Mouse (Mus musculus) heart, embryonic 14.5 days (tissue): ENCODE measurements at regions not wholly inside any gene's neighbourhood (a gene's known extent, or its start where the extent isn't known, plus 50 kb on each side); places are given as distances from the start of the nearest gene placed in this dataset.

Experiments
- ATAC-seq: fragments of 200-750 bp; cut with Nextera tagmentation; 2 replicates; pipeline ENCODE4 v1.8.0; 2017; ENCODE audit warnings: low read depth, moderate TSS enrichment; ENCODE audit not compliant: insufficient number of reproducible peaks, insufficient read depth, low FRiP score
- H3K27ac ChIP-seq, 2 experiments: fragments of 200-500 bp in 1 of 2; fragments of 300-500 bp in 1 of 2; sonication (generic) in 1 of 2; replicated peaks in 1 of 2; 2 replicates each; pipeline ENCODE4 v1.5.1; 2012 to 2014; ENCODE audit warnings: low read depth in 2 of 2, low read length in 2 of 2, control low read depth in 1 of 2, mild to moderate bottlenecking in 1 of 2, mixed read lengths in 1 of 2; ENCODE audit not compliant: control insufficient read depth in 1 of 2, insufficient read depth in 1 of 2
- H3K27me3 ChIP-seq: fragments of 300-500 bp; sonication (generic); 2 replicates; pipeline ENCODE4 v1.6.1; 2014; ENCODE audit warnings: mild to moderate bottlenecking, low read length, control low read depth; ENCODE audit not compliant: control insufficient read depth, insufficient read depth
- H3K36me3 ChIP-seq: fragments of 300-500 bp; sonication (generic); 2 replicates; pipeline ENCODE4 v1.6.1; 2014; ENCODE audit warnings: mild to moderate bottlenecking, control low read depth, low read length, mixed read lengths; ENCODE audit not compliant: control insufficient read depth, insufficient read depth
- H3K4me1 ChIP-seq, 2 experiments: fragments of 200-500 bp in 1 of 2; fragments of 300-500 bp in 1 of 2; sonication (generic) in 1 of 2; 2 replicates each; pipeline ENCODE4 v1.6.1; 2012 to 2014; ENCODE audit warnings: low read length in 2 of 2, control low read depth in 1 of 2, mixed read lengths in 1 of 2; ENCODE audit not compliant: control insufficient read depth in 2 of 2, insufficient read depth in 2 of 2
- H3K4me2 ChIP-seq: fragments of 300-500 bp; sonication (generic); 2 replicates; pipeline ENCODE4 v1.6.1; 2014; ENCODE audit warnings: mild to moderate bottlenecking, low read length
- H3K4me3 ChIP-seq, 2 experiments: fragments of 200-500 bp in 1 of 2; fragments of 300-500 bp in 1 of 2; sonication (generic) in 1 of 2; 2 replicates each; pipeline ENCODE4 v1.5.1; 2012 to 2014; ENCODE audit warnings: low read length in 2 of 2, mild to moderate bottlenecking in 2 of 2, control low read depth in 1 of 2, low read depth in 1 of 2, moderate library complexity in 1 of 2; ENCODE audit not compliant: control insufficient read depth in 1 of 2, insufficient read depth in 1 of 2
- H3K9ac ChIP-seq: fragments of 300-500 bp; sonication (generic); 2 replicates; pipeline ENCODE4 v1.6.1; 2014; ENCODE audit warnings: mild to moderate bottlenecking, low read length
- H3K9me3 ChIP-seq: fragments of 300-500 bp; sonication (generic); 2 replicates; pipeline ENCODE4 v1.6.1; 2016; ENCODE audit warnings: low read length, control low read depth; ENCODE audit not compliant: control insufficient read depth
- WGBS: fragments of 180-500 bp; shearing (Covaris S2); extraction: QIAGEN DNeasy Blood & Tissue Kit; methylation state at CpG from one replicate; pipeline ENCODE4 v1.1.7; 2014; 5-methylcytosine and 5-hydroxymethylcytosine counted together

DNA sequence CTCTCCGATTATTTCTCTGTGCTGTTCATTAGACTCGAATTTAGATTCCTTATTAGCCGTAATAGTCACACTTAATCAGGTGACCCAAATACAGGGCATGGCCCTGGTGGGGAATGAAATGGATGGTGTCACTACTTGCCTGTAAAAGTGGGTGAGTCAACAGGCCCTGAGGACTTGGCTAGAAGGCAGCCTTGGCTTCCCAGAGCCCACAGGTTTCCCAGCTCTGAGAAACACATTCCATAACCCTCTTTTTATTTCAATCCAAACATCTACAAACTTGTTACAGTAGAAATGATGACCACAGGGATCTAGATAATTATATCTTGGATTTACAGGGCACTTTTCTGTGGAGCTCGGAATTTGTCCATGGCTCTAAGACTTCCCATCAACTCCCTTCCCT lies 105.2 kb upstream of the Slc7a11 start:
- 81% methylated on average over 4 of the region's 4 CpGs for WGBS
- no peaks in the 10 kb centered on the region for H3K36me3 ChIP-seq
- H3K9me3 ChIP-seq: no peaks in the 10 kb centered on the region
- H3K9ac ChIP-seq: no peak overlapping the region
- H3K27ac ChIP-seq: no peak overlapping the region
- H3K4me1 ChIP-seq: no peaks in the 10 kb centered on the region
- H3K4me3 ChIP-seq: no peak overlapping the region
- no peak overlapping the region for H3K4me2 ChIP-seq
- ATAC-seq: no peak
- no peaks in the 10 kb centered on the region for H3K27me3 ChIP-seq

- WGBS: 55% methylated on average over 2 of the region's 2 CpGs
Observed at GRCm38 (mm10) chr3:50530654-50531053, 87.2 kb upstream of the Slc7a11 start.

DNA sequence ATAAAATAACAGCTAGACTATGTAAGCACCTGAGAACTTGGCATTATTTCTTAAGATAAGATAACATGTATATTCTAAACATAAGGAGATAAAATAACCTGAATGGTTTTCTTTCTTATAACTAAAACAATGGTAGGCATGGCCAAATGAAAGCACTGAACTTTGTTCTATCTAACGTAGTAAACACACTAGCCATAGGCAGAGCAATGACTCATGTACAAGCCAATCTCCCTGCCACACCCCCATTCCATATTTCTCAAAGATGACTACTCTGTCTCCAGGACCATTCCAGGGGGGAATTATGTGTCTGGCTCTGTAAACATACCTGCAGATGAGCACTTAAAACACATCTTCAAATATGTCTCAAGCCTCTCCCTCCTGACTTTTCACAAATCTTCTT lies 80.6 kb upstream of the Slc7a11 start:
- no peaks in the 10 kb centered on the region for H3K9me3 ChIP-seq
- H3K27me3 ChIP-seq: no peaks in the 10 kb centered on the region
- H3K4me3 ChIP-seq: no peak overlapping the region
- 75% methylated on average over 1 of the region's 1 CpGs for WGBS
- no peaks in the 10 kb centered on the region for H3K4me1 ChIP-seq
- no peaks in the 10 kb centered on the region for H3K36me3 ChIP-seq
- no peak overlapping the region for H3K4me2 ChIP-seq
- no peak overlapping the region for H3K27ac ChIP-seq
- ATAC-seq: no peak
- no peak overlapping the region for H3K9ac ChIP-seq

More at GRCm38 (mm10) chr3:50530654-50531053, 87.2 kb upstream of the Slc7a11 start:
- no peak overlapping the region for H3K4me3 ChIP-seq
- H3K4me1 ChIP-seq: no peaks in the 10 kb centered on the region
- H3K9ac ChIP-seq: no peak overlapping the region
- H3K9me3 ChIP-seq: 0 out of 2 replicates have a peak, but pooled peaks cover 3% of the 10 kb centered on the region
- no peaks in the 10 kb centered on the region for H3K36me3 ChIP-seq
- no peaks in the 10 kb centered on the region for H3K27me3 ChIP-seq
- ATAC-seq: no peak
- no peak overlapping the region for H3K27ac ChIP-seq
- H3K4me2 ChIP-seq: no peak overlapping the region

- no peak overlapping the region for H3K4me2 ChIP-seq
- ATAC-seq: no peak
- no peaks in the 10 kb centered on the region for H3K9me3 ChIP-seq
- no peaks in the 10 kb centered on the region for H3K27me3 ChIP-seq
- H3K9ac ChIP-seq: no peak overlapping the region
- no peaks in the 10 kb centered on the region for H3K4me1 ChIP-seq
- no peaks in the 10 kb centered on the region for H3K36me3 ChIP-seq
- WGBS: 85% methylated on average over 2 of the region's 2 CpGs
- H3K27ac ChIP-seq: no peak overlapping the region
- no peak overlapping the region for H3K4me3 ChIP-seq
Observed at GRCm38 (mm10) chr3:50507211-50507610, 63.8 kb upstream of the Slc7a11 start.
